Mouse (Mus musculus): ENCODE measurements at regions not wholly inside any gene's neighbourhood (a gene's known extent, or its start where the extent isn't known, plus 50 kb on each side); places are given as distances from the start of the nearest gene placed in this dataset.
A peak's percentile ranks its signal among the peaks of the same experiment; 100 is the strongest.

DNA sequence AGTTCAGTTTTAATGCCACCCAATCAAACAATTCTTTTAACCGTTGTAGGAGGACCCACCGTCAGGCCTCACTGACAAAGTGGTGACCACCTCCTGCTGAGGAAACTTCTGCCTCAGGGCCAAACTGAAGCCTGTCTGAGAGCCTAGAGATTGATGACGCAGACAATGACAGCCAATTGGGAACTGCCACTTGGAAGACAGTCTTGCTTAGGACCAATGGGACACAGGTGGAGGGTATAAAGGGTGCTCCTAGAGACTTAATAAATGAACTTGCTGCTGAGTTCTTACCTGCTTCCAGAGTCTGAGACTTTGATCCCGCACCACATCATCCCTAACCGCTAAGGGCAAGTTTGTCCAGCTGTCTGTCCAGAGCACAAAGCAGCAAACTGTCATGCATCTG is 80.0 kb downstream of the Tbx4 start:
- DNase-seq (ENCODE audit: low read depth): no peak

- DNase-seq (ENCODE audit: low read depth): peak; percentile 51
These were observed 84.1 kb downstream of the Tbx4 start for GRCm38 (mm10) chr11:85970287-85970686.

DNA sequence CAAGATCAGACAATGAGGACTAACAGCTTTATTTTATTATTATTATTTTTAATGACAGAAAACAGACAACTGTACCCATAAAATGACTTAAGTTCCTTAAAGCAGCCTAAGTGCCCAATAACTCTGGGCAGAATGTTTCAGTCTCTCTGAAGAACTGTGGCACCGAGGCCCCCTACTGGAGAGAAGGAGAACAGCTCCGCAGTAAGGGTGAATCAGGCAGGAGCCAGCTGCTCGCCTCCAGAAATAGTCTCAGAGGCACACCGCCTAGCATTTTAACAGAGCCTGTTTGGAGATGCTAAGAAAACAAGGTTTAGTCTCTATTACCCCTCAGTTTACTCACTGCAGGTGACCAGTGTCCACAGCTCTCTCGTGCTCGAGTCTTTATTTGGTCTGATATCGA is 86.2 kb downstream of the Tbx4 start:
- peak; percentile 87 for DNase-seq (ENCODE audit: low read depth)

GRCm38 (mm10) chr11:85973736-85974135 is 87.5 kb downstream of the Tbx4 start:
- no peak for DNase-seq (ENCODE audit: low read depth)

GRCm38 (mm10) chr11:85976693-85977434 is 90.6 kb downstream of the Tbx4 start:
- no peak for DNase-seq (ENCODE audit: low read depth)

- no peak for DNase-seq (ENCODE audit: low read depth)
These were observed 94.2 kb downstream of the Tbx4 start for GRCm38 (mm10) chr11:85980388-85980787.

GRCm38 (mm10) chr11:85981561-85981960 is 95.3 kb downstream of the Tbx4 start:
- no peak for DNase-seq (ENCODE audit: low read depth)

- DNase-seq (ENCODE audit: low read depth): no peak
These were observed 100.1 kb downstream of the Tbx4 start for GRCm38 (mm10) chr11:85986338-85986737.

- no peak for DNase-seq (ENCODE audit: low read depth)
These were observed 101.0 kb downstream of the Tbx4 start for GRCm38 (mm10) chr11:85987181-85987580.

- no peak for DNase-seq (ENCODE audit: low read depth)
These were observed 103.3 kb downstream of the Tbx4 start for GRCm38 (mm10) chr11:85989536-85989935.

DNA sequence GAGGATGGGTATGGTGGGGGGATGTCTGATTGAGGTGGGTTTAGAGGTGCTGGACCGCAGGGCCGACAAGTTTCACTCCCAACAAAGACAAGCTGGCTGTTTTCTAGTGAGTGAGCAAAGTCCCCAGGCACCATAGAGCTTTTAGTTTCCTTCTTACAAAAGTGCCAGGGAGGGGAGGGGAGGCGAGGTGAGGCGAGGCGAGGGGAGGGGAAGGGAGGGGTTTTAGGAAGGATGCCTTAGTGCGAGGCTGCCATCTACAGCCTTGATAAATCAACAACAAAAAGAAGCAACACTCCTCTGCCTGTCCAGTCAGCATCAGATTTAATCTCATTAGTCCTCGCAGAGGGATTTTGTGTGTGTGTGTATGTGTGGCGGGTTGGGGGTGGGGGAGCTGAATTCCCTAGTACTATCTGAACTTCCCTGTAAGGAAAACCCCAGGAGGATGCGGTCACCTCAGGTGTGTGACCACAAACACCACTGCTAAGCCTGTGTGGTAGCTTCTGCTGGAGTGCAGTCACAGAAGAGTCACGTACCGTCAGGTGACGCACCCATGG is 103.8 kb downstream of the Tbx4 start:
- DNase-seq (ENCODE audit: low read depth): no peak

DNA sequence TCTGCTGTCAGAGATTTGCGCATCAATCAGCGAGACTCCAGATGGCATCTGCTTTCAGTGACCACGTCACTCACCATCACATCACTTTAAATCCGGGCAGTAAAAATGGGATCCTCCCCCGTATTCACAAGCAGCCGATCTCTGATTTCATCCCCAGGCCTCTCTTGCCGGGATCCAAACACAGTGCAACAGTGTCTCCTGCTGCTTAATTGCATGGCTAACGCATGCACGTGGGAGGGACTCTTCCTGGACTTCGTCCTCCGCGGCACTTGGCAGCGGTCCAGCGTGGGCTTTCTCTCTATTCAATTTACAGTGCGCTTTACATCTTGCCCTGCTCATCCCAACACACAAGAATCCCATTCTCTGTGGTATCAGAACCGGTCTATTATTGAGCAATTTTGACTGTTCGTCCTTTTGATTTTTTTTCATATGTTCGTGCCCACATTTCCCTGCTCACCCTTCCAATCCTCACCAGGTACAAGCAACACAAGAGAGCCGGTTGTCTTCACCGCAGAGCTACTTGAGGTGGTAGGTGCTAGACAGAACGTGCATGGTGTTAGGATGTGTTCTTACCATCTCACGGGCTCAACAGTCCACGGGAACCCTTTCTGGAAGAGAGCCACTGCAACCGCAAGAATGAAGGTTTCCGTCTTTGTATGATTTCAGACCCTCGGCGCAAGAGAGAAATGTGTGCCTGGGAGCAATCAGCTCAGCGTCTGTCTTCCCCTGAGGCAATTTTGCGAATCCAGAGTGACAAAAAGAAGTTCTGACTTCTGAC is 109.3 kb downstream of the Tbx4 start:
- DNase-seq (ENCODE audit: low read depth): peak; percentile 71

DNA sequence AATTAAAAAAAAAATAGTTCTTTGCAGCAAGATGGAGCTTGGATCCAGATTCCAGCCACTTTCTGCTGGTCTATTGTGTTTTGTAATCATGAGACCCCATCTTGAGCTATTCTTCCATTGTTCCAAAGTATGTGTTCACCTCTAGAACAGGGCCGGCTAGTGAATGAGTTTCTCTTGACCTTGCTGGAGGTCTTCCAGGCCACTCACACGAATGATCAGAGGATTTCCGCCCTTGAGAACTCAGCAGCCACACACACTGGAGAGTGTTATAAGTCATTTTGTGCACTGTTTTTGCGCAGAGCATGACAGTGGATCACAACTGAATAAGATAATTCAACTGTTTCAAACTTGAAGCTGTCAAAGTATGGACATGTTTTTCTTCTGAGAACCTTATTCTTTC is 110.5 kb downstream of the Tbx4 start:
- DNase-seq (ENCODE audit: low read depth): no peak

- DNase-seq (ENCODE audit: low read depth): no peak
These were observed 117.1 kb downstream of the Tbx4 start for GRCm38 (mm10) chr11:86003341-86003740.

DNA sequence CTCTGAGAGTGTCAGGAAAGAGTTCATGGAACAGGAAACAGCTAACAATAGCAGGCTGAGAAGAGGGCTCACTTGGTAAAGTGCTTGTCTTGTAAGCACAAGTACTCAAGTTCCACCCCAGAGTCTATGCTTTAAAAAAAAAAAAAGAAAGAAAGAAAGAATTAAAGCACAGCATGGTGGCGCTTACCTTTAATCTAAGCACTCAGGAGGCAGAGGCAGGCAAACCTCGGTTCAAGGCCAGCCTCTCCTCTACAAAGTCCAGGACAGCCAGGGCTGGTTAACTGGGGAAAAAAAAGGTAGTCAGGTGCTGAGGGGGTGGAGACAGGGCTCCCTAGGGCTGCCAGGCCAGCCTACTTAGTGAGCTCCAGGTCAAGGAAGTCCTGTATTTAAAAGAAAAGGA is 119.1 kb downstream of the Tbx4 start:
- DNase-seq (ENCODE audit: low read depth): no peak

GRCm38 (mm10) chr11:86005899-86006445 is 119.8 kb downstream of the Tbx4 start:
- peak; percentile 58 for DNase-seq (ENCODE audit: low read depth)

- DNase-seq (ENCODE audit: low read depth): no peak
These were observed 120.6 kb downstream of the Tbx4 start for GRCm38 (mm10) chr11:86006859-86007258.
